Mouse (Mus musculus) natural killer cell, adult 2 months (primary cell): ENCODE measurements around the gene Ppard.
"Not testable (repeated sequence)": the region's sequence is repeated elsewhere in the genome, so short reads cannot be mapped to it uniquely, and the experiment has no call there.

Experiments
- DNase-seq, 2 experiments: peaks; one replicate each; pipeline ENCODE4 v3.0.0; 2022; ENCODE audit warnings: low spot score in 2 of 2

Gene Ppard

DNA sequence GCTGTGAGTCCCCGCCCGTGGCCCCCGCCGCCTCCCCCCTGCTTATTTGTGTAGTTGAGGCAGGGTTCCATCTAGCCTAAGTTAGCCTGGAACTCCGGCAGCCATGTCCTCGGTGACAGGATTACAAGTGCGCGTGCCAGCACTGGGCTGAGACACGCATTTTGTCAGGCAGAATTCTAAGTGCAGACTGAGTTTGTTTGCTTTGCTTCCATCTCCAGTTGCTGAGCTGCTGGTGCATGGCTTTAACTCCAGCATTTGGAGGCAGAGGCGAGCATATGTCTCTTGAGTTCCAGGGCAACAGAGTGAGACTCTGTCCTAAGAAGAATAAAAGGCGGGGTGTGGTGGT lies 81.4 kb downstream of the Ppard start:
- DNase-seq, result no peak

DNA sequence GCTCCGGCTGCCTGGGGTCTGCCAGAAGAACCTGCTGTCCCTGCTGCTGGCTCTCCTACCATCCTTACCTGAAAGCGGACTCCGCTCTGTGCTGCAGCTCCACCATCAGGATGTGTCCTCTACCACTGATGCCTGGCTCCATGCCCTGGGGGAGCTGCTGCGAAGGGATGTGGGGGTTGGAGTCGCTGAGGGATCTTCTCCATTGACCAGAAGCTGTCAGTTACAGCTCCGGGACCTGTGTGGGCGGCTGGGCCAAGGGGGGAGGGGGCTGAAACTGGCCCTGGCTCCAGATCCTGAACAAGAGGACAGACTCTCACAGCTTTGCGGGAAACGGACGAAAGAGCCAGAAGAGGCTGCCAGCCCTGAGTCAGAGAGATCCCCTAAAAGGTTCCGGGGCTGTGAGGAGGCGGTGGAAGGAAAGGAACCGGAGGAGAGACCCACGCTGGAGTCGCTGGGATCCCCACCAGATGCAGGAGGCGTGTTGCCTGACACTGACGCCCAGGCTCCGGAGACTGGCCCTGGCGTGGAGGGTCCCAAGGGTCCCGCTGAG lies 83.2 kb downstream of the Ppard start:
- DNase-seq, result no peak

DNA sequence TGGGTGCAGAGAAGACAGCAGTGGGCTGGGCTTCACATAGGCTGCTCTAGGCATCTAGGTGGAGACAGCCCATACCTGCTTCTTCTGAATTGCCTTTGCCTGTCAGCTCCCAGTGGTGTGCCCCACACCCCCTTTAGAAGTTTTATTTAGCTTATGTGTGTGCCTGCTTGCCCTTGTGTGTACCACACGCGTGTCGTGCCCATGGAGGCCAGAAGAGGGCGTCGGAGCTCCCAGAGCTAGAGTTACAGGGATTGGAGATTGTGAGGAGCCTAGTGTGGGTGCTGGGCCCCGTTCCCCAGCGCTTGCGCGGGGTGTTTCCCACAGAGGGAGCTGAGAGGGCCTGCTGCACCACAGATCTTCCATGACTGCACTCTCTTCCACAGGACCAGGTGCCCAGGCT lies 84.0 kb downstream of the Ppard start:
- DNase-seq, result no peak

DNA sequence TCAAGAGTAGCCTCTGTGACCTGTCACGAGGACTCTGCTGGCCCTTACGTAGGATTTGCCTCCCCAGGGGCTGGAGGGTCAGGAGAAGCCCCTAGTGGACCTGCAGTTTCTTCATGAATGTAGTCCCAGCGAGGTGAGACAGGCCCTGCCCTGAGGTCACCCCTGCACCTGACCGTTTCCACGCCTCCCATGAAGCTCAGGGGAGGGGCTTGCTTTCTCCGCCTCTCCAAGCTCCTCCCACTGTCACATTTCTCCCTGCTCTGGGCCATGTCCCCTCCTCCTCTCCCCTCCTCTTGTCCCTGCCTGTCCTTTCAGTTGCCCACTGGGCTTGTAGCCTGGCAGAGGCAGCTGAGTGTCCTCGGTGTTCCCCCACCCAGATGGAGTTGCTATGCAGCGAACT lies 84.6 kb downstream of the Ppard start:
- DNase-seq, result no peak

DNA sequence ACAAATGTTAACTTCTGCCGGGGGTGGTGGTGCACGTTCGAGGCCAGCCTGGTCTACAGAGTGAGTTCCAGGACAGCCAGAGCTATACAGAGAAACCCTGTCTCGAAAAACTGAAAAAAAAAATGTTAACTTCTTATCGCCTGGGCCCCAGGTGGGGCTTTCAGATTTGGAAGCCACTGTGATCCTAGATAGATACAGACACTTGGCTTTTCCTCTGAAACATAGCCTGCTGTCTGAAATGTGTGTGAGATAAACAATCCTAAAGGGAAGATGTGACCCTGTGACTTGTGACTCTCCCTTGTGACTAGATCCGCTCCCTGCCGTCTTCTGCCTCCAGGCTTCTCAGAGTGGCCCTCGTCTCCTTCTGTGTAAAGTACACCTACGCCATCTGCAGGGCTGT lies 85.2 kb downstream of the Ppard start:
- DNase-seq, result no peak

DNA sequence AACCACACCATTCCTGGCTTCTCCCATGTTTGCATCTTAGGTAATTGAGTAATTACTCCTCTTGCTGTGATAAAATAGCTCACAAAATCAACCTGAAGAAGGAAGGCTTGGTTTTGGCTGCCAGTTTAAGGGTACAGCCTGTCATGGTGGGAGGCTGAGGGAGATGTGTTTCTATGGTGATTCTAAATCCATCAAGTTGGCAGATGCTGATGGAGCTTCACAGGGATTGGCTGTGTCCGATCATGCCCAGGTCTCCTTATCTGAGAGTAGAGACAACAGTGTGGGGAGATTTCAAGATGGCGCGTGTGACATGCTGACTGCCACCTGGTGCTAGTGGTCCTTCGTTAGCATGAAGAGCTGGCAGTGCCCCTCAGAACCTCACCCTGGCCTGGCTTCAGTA lies 89.2 kb downstream of the Ppard start:
- no peak for DNase-seq

DNA sequence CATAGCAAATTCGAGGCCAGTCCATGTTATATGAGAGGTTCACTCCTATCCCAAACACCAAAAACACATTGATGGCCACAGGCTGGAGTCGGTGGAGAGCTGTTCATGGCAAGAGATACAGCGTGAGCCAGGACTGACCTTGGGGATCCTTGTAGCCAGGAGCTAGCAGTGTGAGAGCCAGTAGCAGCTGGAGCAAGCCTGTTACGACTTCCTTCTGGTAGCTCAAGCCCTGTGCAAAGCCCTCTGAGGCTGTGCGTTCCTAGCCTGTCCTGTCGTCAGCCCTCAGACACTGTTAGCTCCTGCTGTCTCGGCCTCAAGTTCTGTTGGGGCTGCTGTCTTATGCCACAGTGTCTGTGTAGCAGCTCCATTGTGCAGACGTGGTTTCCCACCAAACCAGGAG lies 91.3 kb downstream of the Ppard start:
- no peak for DNase-seq

DNA sequence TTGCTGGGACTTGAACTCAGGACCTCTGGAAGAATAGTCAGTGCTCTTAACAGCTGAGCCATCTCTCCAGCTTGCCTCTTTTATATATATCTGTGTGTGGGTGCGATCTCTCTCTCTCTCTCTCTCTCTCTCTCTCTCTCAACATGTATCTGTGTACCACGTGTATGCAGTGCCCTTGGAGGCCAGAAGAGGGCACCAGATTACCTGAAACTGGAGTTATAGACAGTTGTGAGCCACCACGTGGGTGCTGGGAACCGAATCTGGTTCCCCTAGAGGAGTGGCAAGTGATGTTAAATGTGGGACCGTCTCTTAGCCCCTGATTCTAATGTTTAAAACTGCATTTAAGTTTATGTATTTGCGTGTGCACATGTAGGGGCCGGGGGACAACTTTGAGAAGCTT lies 91.9 kb downstream of the Ppard start:
- DNase-seq, result not testable (repeated sequence)

DNA sequence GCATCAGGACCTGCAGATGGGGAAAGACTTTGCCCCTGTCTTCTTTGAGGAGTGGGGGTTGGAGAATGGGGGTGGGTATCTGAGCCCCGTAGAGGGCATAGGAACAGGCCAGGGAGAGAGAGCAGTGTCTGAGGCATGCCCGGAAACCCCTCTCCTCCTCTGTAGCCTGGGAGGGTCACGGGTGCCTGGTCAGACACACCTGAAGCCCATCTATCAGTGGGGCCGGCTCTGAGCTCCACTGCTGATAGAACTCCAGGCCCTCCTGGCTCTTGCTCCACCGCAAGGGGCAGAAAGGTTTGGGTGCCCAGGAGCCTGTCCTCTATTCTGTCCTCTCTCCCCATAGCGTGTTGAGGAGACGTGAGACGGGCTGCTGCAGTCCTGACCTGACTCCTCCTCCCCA lies 93.3 kb downstream of the Ppard start:
- DNase-seq, result no peak

DNA sequence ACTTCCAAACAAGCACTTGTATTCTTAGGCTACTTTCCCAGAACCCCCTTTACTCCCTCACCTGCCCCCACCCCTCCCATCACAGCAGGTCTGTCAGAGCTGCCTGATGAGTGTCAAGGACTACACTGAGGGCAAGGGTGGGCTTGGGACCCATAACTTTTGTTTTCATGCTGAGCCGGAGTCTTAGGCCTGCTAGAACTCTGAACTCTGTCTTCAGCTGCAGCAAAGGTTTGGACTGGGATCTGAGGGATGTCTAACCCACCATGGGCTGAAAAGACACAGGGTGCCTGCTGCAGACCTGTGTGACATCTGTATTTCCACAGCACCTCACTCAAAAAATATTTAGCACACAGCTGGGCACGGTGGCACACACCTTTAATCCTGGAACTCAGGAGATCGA lies 94.5 kb downstream of the Ppard start:
- no peak for DNase-seq

DNA sequence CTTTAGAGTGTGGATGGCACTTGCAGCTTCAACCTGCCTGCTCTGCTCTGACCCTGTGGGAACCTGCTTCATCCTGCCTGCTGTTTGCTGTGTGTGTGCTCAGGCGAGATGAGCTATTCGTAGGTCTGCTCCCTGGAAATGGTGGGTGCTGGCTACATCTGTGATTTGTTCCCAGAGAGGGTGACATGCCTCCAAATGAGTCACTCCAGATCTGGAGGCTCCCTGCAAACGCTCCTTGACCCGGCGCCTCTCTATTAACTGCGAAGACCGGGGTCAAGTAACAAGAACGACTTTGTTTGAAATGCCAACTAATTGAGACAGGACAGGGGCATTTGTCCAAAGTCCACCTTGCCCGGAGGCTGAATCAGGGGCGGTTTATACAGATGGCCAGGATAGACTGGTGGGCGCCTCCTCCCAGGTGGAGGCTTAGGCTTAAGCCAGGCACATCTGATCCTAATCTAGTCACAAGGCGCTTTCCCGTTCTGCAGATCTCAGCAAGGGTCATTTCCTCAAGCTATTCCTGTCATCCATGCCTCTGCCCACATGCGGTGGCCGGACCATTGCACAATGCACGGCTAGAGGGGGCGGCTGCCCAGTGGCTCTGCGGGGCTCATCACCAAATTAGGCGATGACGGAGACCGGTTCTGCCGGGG lies 95.3 kb downstream of the Ppard start:
- no peak for DNase-seq

DNA sequence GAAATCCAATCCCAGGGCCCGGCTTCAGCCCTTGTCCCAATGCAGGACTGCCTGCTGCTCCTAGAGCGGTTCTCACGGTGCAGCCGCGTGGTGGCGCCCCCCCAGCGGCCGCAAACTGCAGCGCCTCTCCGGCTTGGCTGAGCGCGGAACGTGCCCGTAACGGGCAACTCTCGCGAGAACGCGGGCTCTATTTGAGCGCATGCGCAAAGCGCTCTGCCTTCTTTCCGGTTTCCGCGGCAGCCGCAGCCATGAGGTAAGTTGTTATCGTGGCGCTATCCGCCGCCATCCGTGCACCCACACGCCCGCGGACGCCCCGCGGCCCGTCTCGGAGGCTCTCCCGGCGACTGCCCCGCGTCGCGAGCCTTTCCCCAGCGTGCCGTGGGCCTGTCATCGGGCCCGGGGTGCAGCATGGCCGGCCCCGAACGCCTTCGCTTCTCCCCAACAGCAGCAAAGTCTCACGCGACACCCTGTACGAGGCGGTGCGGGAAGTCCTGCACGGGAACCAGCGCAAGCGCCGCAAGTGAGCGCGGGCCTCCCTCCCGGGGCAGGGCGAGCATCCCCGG lies 95.9 kb downstream of the Ppard start, which contains the start of gene Rpl10a:
Rpl10a (plus strand) TSS at position 106 of the 563 bp plus-strand sequence.
- DNase-seq, result peak; percentile 95 to 97

DNA sequence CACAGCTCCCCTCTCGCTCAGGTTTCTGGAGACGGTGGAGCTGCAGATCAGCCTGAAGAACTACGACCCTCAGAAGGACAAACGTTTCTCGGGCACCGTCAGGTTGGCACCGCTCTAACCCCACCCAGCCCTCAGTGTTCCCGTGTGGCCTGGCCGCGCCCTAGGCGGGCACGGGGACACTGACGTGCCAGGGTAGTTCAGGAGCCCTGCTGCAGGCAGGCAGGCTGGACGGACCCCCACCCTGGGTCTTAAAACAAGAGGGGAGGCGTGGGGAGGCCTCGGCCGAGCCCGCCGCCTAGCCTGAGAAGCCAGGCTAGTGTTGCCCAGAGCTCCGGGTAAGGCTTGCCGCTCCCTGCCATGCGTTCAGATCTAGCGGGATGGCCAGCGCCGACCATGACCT lies 96.4 kb downstream of the Ppard start:
- DNase-seq, result no peak

DNA sequence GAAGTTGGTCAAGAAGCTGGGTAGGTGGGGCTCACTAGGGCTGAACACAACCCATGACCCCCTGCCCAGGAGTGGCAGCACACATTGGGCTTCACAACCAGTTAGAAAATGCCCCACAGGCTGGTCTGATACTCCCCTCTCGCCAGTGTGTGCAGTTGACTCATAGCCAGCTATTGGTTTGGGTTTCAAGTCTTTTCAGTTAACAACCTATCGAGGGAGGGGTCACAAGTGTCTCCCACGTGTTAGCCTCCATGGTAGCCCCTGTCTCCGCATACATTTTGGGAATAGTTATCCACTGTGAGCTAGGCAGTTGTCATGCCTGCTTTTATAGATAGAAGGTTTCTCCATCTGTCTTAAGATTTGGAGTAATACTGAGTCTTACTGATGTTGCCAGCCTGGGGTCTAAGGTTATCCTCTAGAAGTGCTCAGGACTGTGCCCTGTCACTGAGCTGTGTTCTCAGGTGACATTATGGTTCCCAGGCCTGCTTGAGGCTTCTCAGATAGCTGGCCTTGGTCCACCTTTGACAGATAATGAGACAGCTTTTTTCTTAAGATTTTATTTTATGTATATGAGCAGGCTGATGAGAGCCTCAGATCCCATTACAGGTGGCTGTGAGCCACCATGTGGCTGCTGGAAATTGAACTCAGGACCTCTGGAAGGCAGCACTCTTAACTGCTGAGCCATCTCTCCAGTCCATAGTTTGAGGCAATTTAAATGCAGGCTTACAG lies 97.2 kb downstream of the Ppard start:
- DNase-seq, result no peak

DNA sequence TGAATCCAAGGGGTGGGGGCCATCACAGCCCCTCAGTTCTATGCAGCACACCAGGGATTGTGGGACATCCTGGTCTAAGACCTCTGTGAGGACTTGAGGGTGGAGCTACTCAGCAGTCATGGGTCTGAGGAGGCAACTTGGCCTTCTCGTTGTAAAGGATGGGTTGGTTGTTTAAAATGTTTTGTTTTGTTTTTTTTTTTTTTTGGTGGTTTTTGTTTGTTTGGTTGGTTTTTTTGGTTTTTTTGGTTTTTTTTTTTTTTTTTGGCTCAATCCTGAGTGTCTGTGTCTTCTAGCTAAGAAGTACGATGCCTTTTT lies 97.7 kb downstream of the Ppard start:
- no peak for DNase-seq

DNA sequence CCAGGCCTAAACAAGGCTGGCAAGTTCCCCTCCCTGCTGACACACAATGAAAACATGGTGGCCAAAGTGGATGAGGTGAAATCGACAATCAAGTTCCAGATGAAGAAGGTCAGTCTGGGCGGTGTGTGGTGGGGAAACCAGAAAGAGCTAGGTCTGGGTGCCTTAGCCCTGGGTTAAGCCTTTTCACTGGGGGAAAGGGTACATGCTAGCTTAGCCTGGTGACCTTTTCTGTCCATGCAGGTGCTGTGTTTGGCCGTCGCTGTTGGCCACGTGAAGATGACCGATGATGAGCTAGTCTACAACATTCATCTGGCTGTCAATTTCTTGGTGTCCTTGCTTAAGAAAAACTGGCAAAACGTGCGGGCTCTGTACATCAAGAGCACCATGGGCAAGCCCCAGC lies 98.1 kb downstream of the Ppard start:
- DNase-seq, result not testable (repeated sequence)

DNA sequence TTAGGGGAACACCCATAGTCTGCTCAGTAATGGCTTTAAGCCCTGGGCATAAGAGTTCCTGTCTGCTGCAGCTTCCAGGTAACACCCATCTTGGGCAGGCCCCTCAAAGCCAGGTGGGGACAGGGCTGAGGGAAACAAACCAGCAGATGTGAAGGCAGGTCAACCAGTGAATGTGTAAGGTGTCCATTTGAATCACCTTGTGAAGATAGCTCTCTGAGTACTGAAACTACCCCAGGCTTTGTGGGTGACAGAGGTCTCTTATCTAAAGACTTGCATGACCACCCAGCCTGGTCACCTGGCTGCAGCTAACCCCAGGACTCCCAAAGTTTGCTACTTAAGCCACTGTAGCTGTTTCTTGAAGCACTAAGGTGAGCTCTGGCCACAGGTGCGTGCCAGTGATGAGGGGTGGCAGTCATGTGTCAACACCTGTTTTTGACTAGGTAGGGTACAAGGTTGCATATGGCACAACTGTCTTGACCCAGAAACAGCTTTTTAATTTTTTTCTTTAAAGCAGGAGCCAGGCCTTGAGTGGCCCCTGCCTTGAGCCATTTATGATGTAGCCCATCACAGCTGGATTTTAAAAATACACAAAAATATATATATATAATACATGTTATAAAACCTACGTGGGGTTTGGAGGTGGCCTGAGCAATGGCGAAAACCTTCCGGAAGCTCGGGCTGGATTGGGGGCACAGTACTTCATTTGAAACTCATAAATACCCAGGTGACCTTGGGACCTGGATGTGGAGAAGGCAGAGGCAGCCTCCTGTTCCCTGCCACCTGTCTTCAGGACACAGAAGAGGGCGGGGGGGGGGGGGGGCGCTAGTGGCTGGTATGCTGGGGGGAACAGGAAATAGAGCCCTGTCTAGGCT lies 99.0 kb downstream of the Ppard start:
- no peak for DNase-seq

DNA sequence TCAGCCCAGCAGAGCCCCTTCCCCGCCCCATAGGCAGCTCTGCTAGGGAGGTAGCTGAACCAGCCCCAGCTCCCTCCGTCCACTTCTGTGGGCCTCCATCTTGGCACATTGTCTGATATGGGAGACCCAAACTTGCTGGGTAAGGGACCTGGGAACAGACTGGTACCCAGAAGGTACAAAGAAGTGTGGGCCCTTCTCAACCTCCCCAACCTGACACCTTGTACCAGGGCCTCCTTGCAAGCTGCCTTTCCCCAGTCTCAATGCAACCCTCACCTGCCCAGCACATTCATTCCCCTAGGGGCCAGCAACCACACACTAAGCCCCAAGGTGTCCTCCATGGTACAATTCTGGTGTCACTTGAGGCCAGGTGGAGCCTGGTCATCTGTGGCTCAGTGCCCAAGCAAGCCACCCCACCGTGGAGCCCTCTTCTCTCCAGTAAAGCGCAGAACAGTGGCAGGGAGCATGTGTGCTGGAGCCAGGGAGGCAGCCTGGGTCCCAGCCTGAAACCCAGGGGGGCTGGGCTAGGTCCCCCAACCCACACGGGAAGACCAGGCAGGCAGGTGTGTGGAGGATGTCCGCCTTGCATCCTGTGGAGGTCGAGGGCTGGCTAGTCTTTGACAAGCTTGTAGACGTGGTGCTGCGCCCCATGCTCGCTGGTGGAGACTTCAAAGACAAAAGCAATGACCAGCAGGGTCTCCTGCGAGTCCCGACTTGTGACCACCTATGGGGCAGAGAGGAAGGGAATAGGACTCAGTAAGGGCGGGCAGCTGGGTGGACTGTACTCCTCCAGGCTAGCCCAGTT lies 99.8 kb downstream of the Ppard start:
- no peak for DNase-seq

DNA sequence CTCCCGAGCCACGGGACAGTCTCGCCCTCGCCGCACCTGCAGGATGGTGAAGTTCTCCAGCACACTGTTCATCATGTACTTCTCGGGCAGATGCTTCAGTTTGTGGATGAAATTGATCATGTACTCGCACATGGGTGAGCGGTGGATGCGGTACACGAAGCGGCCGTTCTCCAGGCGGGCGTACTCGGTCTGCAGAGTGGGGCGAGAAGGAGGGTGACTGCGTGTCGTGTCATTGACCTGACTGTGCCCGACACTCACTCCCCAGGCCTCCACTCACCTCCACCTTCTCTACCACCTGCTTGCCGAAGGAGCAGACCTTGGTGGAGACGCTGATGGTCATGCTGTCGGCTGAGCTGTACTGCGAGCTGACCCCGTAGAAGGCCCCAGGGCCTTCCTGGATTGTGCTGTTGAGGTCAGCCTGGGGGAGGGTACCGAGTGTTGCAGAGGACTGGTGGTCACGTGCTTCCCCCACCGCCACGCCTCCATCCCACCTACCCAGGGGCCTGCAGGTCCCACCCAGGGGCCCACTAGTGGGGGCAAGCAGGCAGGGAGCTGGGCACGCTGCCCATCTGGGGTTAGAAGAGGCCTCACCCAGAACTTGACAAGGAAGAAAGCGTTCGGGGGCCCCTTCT lies 100.5 kb downstream of the Ppard start:
- DNase-seq, result no peak

DNA sequence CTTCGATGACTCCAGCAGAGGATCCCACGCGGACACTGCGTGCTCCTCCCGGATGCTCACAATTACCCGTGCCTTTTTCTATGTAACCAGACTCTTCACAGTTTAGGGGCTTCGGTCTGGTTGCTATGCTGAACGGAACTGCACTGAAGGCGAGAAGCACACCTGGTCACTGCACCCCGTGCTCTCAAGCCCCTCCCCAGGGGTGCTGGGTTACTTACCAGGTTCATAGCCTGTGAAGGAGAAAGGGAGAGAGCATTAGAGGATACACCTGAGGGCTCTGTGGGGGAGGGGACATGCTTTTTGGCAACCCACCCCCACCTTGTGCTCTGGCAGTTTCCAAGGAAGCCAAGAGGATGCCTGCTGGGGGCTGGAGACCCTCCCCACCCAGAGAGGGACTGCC lies 102.8 kb downstream of the Ppard start:
- no peak for DNase-seq

DNA sequence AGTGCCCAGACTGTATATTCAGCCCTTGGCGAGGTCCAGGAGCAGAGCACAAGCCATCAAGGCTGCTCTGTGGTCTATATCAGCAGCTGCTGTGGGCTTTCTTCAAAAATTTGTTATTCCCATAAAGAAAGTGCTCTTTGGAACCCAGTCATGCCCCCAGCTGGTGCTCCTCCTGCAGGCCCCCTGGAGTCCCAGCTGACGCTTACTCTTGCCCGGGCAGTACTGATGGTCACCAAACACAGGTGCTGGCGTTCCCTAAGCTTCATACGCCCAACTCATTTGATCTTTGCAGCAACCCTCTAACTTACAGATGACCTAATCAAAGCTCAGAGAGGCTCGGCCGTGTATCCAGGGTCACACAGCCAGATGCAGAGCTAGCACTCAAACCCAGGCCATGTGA lies 105.0 kb downstream of the Ppard start:
- DNase-seq, result no peak
